Mouse (Mus musculus): ENCODE results near the gene Rab43.

Rab43 gene

DNA sequence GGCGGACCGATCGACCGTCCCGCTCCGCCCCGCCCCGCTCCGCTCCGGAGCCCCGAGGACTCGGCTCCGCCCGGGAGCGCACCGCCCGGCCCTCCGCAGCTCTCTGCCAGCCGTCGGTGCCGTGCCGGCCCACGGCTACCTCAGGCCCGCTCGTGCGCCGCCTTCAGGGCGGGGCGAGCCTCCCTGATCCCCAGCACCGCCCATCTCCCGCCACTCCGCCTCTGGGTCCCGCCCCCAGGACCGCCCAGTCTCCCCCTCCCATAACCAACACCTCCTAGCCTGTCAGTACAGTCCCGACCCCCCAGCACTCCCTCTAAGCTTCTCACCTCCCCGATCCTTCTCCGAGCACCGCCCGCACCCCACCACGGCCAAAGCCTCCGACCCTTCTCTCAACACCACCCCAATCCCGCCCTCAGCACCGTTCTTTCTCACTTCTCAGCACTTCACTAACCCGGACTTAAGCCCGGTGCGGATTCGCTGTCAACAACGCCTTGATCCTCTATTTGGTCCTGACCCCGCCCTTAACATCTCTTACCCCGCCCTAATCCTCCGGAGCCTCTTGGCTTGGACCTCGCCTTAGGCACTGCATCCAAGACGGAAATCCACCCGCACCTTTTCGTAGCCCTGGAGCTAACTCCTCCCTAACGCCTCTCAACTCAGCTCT, at the start of gene Rab43:
Rab43 (minus strand) TSS at position 490 of the 664 bp plus-strand sequence.
- peak; percentile 96 for DNase-seq (ENCODE audit: low spot score)

DNA sequence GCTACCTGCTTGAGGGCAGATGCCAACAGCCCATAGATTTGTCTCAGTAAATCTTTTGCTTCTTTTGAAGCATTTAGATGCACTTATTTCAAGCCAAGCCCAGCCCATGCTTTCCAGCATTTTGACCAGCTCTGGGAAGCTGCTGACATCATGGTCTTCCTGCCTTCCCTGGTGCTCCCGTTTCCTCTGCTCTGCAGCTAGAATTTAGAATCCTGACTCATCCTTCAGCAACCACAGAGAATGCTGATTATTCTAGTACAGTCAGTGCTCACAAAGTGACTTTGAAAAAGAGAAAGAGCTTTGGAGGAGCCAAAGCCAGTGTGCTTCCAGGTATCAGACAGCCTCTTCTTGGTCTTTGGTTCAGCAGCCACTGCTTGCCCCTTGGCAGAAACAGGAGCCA, 45.1 kb upstream of the Rab43 start:
- no peak for DNase-seq (ENCODE audit: low spot score)

DNA sequence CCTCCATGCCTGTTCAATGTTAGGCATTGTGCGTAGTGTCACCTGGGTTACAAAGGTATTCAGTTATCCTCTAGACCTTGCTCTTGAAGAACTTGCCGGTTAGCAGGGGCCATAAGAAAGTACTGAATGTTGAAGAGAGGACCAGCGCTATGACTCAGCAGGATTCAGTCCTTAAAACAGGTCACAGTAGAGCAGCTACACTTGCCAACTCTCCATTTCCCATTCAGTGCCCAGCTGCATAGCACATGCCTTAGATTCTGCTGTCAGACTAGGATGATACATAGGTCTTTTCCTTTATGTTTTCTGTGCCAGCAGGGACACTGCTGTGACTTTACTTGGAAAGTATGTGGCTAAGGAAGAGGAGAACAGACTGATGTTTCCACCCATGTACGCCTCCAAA, 41.5 kb upstream of the Rab43 start:
- no peak for DNase-seq (ENCODE audit: low spot score)

DNA sequence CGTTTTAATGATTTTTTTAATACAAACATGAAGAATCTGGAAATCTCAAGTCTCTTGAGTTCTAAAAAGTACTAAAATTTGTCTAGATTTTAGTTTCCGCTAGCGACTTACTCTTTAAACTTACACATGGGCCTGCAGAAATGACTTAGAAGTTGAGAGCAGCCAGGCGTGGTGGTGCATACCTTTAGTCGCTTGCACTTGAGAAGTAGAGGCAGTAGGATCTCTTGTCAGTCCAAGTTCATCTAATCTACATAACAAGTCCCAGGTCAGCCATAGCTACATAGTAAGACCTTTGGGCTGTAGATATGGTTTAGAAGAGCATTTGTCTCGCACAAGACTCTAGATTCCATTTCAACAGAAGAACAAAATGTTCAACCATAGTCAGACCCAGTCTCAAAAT, 39.9 kb upstream of the Rab43 start:
- no peak for DNase-seq (ENCODE audit: low spot score)

DNA sequence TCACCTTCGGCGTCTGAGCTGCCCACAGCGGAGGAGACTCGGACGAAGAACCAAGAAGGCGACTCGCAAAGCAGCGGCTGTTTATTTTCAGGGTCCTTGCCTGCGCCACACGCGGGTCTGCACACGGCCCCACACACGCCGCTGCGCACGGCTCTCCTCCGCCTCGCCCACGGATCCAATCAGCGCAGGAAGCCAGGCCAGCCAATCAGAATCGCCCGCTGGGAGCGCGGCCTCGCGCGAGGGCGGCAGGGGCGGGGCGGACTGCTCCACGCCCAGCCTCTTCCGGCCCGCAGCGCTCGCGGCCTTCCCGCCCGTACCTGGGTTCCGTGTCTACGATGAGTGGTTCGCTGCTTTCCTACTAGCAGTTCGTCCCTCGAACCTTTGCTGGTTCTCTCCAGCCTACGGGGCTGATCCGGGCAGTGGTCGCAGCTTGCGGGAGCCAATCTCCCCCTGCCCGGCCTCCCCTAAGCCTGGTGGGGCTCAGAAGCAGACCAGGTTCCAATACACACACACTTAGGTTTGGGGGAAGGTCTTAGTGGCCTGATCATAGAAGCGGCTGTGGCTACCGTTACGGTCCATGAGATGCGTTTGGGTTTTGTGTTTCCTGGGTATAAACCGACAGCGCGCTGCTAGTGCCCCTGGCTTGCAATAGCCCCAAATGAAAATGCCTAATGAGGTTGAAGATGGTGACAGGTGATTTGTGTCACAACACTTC, 39.1 kb upstream of the Rab43 start, which contains the start of gene Cnbp:
Cnbp (minus strand) TSS at position 207 of the 715 bp plus-strand sequence.
- DNase-seq (ENCODE audit: low spot score), result peak; percentile 98

DNA sequence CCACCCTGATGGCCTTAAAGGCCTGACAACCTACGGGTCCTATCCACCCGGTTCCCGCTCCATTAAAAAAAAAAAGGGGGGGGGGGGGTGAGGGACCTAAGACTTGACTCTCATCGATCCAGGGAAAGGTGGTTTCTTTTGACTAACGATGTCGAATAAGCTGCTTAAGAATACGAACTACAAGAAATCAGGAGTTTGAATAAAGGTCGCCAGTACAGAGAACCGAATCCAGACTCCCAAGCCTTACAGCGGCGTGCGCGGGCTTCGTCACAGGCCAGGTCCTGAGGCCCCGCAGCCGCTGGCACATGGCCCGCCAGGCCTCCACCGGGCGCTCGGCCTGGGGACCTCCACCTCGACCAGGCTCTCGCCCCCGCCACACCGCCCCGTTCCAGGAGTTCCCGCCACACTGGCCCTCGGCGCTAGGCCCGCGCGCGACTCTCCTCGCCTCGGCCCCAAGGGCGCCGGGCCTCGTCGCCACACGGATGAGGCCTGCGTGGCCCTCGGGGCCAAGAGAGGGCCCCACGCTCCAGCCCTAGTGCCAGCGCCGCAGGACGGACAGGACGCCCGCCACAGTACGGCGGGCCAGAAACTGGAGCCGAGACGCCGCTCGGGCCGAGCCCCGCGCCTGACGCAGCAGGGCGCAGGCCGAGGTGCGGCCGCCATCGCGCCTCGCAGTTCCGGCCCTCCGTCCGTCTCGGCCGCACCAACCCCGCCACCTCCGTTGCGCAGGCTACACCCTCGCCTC, 38.4 kb upstream of the Rab43 start:
- DNase-seq (ENCODE audit: low spot score), result peak; percentile 81

DNA sequence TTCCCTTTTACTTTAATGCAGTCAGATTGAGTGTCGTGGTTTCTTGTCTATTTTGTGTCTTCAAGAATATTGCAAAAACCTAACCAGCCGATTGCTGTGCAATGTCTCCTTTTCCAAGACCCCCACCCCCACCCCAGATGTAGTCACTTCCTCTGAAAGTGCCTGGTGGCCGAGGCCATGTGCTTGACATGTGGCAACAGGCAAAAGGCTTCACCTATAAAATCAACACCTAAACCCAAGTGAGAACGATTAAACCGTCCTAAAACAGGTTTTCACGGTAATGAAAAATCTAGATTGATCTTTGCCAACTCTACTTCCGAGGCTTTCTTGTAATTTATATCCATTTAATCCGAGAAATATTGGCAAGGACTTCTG, 37.8 kb upstream of the Rab43 start:
- no peak for DNase-seq (ENCODE audit: low spot score)

DNA sequence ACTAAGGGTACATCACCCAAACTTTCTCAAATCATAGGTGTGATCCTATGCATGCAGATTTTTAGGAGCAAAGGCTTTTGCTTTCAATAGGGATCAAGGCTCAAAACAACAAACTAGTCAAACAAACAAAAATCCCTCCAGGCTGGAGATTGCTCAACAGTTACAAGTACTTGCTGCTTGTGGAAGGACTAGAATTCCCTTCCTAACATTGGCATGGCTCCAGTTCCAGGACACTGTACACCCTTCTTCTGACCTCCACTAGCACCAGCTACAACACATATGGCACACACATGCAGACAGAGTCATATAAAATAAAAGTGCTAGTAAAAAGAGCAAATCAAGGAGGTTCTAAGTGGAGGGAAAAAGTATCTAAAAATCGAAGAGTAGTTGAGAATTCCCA, 34.8 kb upstream of the Rab43 start:
- DNase-seq (ENCODE audit: low spot score), result no peak

DNA sequence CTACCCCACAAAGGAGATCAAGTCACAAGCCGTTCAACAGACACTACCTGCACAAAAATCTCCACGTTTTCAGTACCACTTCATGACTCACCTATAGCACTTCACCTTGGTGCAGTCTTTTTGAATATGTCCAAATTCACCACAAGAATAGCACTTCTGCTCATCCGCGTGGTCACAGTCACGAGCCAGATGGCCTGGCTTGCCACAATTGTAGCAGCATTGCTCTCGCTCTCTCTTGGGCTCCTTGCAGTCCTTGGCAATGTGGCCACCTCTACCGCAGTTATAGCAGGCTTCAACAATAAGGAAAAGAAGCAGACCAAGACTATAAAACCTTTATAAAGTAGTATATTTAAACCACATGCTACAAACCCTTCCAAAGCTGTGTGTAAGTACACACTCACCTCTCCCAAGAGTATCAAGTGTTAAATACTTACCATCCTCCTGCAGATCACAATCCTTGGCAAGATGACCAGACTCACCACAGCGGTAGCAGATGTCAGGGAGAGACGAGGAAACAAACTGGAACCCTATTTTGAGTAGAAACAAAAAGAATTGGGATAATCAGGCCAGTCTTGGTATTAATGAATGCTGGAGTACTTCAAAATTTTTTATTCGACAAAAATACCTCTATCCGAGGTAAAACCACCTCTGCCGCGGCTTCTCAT, 33.2 kb upstream of the Rab43 start:
- DNase-seq (ENCODE audit: low spot score), result no peak

DNA sequence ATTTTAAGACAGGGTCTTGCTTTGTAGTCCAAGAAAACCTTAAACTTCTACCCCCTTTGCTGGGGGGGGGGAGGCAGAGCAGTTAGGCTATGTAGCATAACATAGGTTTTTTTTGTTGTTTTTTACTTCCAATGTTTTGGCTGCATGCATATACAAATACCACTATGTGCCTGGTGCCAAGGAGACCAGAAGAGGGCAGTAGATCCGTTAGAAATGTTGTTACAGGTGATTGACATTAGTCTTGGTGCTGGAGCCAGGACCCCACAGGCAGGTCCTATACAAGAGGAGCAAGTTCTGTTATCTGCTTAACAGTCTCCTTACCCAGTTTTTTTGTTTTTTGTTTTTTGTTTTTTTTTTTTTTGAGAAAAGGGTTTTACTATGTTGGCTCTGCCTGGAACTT, 30.3 kb upstream of the Rab43 start:
- no peak for DNase-seq (ENCODE audit: low spot score)

DNA sequence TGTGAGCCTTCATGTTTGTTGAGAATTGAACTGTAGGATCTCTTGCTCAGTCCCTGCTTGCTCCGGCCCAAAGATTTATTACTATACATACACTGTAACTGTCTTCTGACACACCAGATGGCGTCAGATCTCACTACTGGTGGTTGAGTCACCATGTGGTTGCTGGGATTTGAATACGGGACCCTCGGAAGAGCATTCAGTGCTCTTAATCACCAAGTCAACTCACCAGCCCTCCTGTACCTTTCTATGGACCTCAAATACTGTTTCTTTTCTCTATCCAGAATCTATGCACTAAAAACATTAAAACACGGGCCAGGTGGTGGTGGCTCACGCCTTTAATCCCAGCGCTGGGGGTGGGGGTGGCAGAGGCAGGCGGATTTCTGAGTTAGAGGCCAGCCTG, 29.7 kb upstream of the Rab43 start:
- DNase-seq (ENCODE audit: low spot score), result no peak

DNA sequence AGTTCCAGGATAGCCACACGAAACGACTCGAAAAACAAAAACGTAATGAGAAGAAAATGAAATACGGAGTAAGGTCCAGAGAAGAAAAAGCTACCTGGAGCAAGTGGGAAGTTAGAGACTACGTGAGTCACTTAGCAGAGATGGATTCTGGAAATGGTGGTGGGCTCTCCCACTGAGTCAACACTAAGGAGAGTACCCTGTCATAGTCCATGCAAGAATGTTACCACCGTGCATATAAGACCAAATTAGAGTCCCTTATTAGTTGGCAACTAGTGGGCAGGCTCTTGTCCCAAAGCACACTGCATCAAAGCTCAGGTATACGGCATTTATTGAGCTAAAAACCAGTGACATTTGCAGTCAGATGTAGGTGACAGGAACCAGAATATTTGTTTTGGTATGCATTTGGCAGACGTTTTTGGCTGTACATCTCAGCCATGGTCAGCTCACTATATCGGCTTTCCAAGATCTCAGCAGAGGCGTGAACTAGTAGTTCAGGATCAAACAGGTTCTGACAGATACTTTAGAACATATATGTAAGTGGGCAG, 27.9 kb upstream of the Rab43 start:
- DNase-seq (ENCODE audit: low spot score), result no peak

DNA sequence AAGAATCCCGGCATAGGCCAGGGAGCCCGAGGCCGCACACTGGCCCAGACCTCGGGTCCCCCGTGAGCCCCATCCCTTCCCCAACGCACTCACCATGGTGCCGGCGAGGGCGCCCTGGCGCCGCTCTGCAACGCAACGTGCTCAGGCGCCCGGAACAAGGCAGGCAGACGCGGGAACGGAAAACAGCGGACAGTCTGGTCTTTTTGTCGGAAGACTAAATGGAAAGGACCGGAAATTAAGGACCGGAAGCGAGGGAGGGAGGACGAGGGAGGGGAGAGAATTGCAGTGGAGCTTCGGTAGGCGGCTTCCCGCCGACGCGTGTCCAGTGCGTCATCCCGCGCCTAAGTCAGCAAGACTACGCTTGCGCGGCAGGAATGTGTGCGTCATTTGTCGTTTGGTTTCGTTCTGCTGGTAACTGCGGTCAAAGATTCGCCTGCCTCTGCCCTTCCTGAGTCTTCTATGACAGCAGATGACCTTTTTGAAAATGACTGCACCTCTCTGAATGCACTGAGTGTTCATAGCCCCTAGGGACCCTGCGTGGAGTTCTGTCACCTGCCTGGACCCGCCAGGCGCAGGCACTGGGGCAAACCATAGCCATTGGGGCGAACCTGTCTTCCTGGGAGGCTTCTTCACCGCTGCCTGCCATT, 26.7 kb upstream of the Rab43 start, which contains the start of gene Isy1:
Isy1 (minus strand) TSS at position 248 of the 647 bp plus-strand sequence.
- peak; percentile 91 for DNase-seq (ENCODE audit: low spot score)

DNA sequence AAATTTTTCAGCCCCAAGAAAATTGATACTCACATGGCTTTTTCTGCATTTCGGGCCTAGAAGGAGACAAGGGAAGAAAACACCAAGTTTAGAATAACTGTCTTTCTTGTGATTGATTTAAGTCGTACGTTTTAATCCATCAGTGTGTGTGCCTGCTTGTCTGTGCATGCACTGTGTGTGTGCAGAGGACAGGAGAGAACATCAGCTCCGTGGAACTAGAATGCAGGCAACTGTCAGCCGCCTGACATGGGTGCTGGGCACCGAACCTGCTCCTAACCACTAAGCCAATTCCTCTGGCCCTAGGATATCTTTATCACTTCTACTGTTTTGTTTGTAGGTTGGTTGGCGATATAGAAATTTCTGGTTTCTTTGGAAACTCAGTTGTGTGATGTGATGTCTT, 23.7 kb upstream of the Rab43 start, which contains the start of gene Gm45140:
Gm45140 (minus strand) TSS at position 101 of the 400 bp plus-strand sequence.
- DNase-seq (ENCODE audit: low spot score), result no peak

DNA sequence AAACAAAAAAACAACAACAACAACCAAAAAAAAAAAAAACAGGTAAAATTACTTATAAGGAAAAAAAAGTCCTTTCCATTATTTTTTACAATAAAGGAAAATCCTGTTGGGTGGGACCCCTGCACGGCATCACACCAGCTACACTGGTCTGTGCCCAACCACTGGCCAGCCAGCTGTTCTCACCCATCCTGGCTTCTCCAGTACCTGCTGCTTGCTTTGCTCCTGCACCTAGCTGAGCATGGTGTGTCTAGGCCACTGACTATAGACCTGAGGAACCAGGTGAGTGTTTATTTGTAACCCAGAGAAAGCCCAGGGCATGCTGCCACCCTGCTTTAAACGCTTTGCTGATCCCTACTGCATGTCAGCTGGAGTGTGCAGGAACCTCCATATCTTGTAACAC, 8.4 kb upstream of the Rab43 start:
- DNase-seq (ENCODE audit: low spot score), result no peak

DNA sequence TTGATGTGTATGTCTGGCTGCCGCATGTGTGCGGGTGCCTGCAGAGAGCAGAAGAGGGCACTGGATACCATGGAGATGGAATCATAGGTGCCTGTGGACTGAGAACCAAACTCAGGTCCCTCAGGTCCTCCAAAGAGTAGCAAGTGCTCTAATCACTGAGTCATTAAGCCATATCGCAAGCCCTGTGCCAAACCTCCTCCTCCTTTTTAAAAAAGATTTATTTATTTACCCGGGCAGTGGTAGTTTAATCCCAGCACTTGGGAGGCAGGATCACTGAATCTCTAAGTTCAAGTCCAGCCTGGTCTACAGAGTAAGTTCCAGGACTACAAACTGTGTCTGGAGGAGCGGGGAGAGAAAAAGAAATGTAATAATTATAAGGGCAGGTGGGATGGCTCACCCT, 2.5 kb upstream of the Rab43 start:
- DNase-seq (ENCODE audit: low spot score), result no peak

DNA sequence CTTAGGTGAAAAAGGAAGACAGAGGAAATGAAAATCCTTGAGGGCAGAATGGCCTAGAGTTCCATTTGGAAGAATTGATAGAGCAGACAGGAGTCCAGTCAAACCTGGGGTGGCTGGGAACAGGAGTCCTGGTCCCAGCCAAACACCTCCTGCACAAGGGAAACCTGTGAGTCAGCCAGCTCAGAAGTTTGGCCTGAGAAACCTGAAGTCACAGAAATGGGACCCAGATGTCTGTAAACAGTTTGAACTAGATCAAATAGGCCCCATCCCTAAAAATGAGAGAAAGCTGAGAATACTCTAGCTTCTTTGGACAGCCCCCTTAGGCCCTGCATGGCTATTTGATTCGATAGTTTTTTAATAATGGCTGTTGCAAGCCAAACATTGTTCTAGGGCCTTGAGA, 692 bp upstream of the Rab43 start:
- DNase-seq (ENCODE audit: low spot score), result no peak

DNA sequence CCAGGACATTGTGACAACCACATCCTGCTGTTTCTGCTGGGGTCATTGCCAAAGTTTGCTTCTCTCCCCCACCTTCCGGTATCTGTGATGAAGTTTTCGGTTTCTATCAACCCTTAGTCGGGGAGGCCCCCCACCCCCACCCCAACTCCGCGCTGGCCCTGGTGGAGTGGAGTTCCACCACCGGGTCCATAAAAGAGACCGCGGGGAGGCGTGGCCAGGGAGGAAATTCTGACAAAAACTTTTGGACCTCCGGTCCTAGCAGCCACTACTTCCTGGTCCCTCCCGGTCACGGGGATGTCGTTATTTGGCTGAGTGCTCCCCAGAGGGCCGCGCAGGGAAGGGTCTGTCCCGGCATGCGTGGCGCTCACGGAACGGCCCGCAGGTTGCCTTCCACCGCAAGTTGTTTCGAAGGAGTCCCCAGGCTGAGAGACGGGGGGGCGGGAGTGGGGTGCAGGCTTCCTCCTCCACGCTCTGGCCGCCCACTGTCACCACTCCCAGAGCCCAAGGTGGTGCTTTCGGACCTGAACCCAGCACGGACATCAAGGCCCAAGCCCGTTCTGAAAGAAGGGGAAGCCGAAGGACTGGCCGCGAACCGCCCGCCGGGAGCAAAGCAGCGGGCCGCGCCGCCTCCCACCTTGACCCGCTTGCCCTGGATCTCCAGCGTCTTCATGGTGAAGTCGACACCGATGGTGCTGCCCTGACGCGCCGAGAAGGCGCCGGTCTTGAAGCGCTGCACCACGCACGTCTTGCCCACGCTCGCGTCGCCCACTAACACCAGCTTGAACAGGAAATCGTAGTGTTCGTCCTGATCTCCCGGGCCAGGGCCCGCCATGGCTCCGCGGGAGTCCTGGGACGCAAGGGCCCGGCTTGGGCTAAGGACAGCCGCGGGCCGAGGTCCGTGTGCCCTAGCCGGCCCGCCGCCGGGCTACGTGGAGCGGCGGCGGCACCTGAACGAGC, 973 bp downstream of the Rab43 start:
- peak; percentile 79 for DNase-seq (ENCODE audit: low spot score)

DNA sequence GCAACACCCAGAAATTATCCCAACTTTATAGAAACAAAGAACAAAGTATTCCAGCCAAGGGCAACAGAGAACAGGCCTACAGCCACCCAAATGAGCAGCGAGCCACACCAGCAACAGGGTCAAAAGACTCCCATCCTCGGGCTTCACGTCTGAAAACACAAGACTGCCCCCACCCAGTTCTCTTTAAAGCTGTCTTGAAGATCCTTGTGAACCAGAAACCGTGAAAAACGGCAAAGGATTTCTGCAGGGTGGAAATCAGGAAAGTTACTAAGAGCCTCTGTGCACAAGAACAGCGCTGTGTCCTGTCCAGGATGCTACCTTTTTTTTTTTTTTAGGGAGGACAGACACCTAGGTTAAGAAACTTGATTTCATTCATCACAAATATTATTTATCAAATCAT, 1.7 kb downstream of the Rab43 start:
- no peak for DNase-seq (ENCODE audit: low spot score)

DNA sequence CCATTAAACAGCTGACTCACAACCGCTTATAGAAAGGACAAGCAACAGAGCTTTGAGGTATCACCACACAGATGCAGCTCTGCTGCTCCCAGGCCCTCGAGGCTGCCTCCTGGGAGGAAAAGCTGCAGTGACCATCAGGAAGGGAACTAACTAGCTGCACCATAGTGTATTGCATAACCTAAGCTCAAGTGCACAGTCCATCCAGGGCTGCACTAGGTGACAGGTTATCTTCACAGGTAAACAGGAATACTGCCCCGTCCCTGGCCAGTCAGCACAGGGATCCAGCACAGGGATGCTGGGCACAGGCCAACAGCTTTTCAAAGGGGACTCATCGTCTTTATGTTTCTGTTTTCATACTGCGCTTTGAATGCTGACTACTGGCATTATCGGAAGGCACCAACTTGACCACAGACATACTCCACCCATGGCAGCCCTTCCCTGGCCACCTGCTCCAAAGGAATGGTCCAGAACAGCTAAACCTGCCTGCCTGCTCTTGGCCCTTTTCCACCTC, 2.3 kb downstream of the Rab43 start:
- no peak for DNase-seq (ENCODE audit: low spot score)
